Mouse (Mus musculus) gastrocnemius, postnatal 10 days (tissue): ENCODE measurements around the gene Pheta2. TPM values are rescaled to one million over a fixed set of nuclear protein-coding genes. Genes with fewer than 3 reads are reported as not detected.
A peak's percentile ranks its signal among the peaks of the same experiment; 100 is the strongest.

Experiments
- DNase-seq: peaks from one replicate; pipeline ENCODE4 v3.0.0; 2021; ENCODE audit warnings: mixed read lengths
- long read RNA-seq, 2 experiments: library from polyadenylated mRNA; stranded (forward); transcript quantifications; one replicate each; pipeline ENCODE4 v2.0.0; 2021
- total RNA-seq, 2 experiments: library from RNA; stranded (reverse); gene quantifications; 2 replicates each; pipeline ENCODE4 v1.2.3; 2021

Pheta2 gene
- 1 to 10 TPM; 3.0 to 4.9 TPM for total RNA-seq
- long read RNA-seq, experiment 1, transcript Pheta2-201 (2 exons, 2,745 nt) = major isoform, 15 of 15 reads
- long read RNA-seq, experiment 1, partial matches to known transcripts = 0 of 15 reads
- long read RNA-seq, experiment 1, other reads (novel, unspliced or antisense) = 0 of 15 reads
- long read RNA-seq, experiment 2, partial matches to known transcripts = 2 of 6 reads
- long read RNA-seq, experiment 2, other reads (novel, unspliced or antisense) = 0 of 6 reads

- DNase-seq = peak; percentile 97
Observed at GRCm38 (mm10) chr15:82338593-82339112, at the start of gene Pheta2, which contains the start of the genes Naga and Smdt1. Gene Pheta2 (plus strand): TSS chr15:82338942. Gene Naga (minus strand): TSS chr15:82338925. Gene Smdt1 (plus strand): TSS chr15:82338959.

GRCm38 (mm10) chr15:82290252-82290651 is 48.5 kb upstream of the Pheta2 start:
- no peak for DNase-seq

- DNase-seq = no peak
Observed at GRCm38 (mm10) chr15:82292851-82293250, 45.9 kb upstream of the Pheta2 start.

- no peak for DNase-seq
Observed at GRCm38 (mm10) chr15:82293271-82293711, 45.5 kb upstream of the Pheta2 start.

- no peak for DNase-seq
Observed at GRCm38 (mm10) chr15:82294059-82294458, 44.7 kb upstream of the Pheta2 start.

- DNase-seq = no peak
Observed at GRCm38 (mm10) chr15:82298764-82299561, 39.8 kb upstream of the Pheta2 start, which contains the start of gene Wbp2nl. Gene Wbp2nl (plus strand): TSS chr15:82298954.

- DNase-seq = no peak
Observed at GRCm38 (mm10) chr15:82307107-82307506, 31.6 kb upstream of the Pheta2 start.

- DNase-seq = no peak
Observed at GRCm38 (mm10) chr15:82308416-82308815, 30.3 kb upstream of the Pheta2 start.

- DNase-seq = no peak
Observed at GRCm38 (mm10) chr15:82317839-82318238, 20.9 kb upstream of the Pheta2 start.

GRCm38 (mm10) chr15:82319613-82320012 is 19.1 kb upstream of the Pheta2 start:
- DNase-seq = no peak

- no peak for DNase-seq
Observed at GRCm38 (mm10) chr15:82322195-82322594, 16.5 kb upstream of the Pheta2 start.

GRCm38 (mm10) chr15:82325382-82325781 is 13.4 kb upstream of the Pheta2 start:
- no peak for DNase-seq

GRCm38 (mm10) chr15:82335194-82335593 is 3.5 kb upstream of the Pheta2 start:
- no peak for DNase-seq

- DNase-seq = no peak
Observed at GRCm38 (mm10) chr15:82336629-82337028, 2.1 kb upstream of the Pheta2 start.

- DNase-seq = no peak
Observed at GRCm38 (mm10) chr15:82337875-82338274, 867 bp upstream of the Pheta2 start.

- DNase-seq = no peak
Observed at GRCm38 (mm10) chr15:82339150-82339549, 408 bp downstream of the Pheta2 start.

GRCm38 (mm10) chr15:82339634-82340254 is 1.0 kb downstream of the Pheta2 start:
- no peak for DNase-seq

GRCm38 (mm10) chr15:82340414-82341035 is 1.8 kb downstream of the Pheta2 start:
- no peak for DNase-seq

- peak; percentile 74 for DNase-seq
Observed at GRCm38 (mm10) chr15:82341036-82341501, 2.3 kb downstream of the Pheta2 start.

GRCm38 (mm10) chr15:82341675-82342542 is 3.2 kb downstream of the Pheta2 start:
- DNase-seq = no peak

GRCm38 (mm10) chr15:82342543-82342935 is 3.8 kb downstream of the Pheta2 start:
- DNase-seq = no peak
